Comparison of ENCODE assay signal across 9 mouse cellular contexts in genomic region chr17:56289371-56290331, GRCm38 (mm10). TPM values are rescaled to one million over a fixed set of nuclear protein-coding genes. Genes with fewer than 3 reads are reported as not detected.
DNase-seq lines count a peak whose midpoint lies in the region; ATAC-seq and TF ChIP-seq lines count a peak whose summit lies in the region.
"Had no signal": no experiment of that assay in that cellular context is flagged by ENCODE, and none has a peak within 500 bp of the region (broad histone marks: within the 10 kb centered on the region; RNA-seq: fewer than 3 reads in every experiment).

No protein-coding gene starts in this region.

- H3K4me1 ChIP-seq in embryonic facial prominence, embryonic 15.5 days: peaks cover 43% of the 10 kb centered on the region
- H3K4me1 ChIP-seq in hindbrain, embryonic 10.5 days (replicated peaks): peaks cover 54% of the 10 kb centered on the region
- peaks cover 24% of the 10 kb centered on the region for H3K4me1 ChIP-seq in midbrain, embryonic 15.5 days

- TF ChIP-seq CTCF in C2C12 (IDR thresholded peaks at IDR 0.05; ENCODE audit: control insufficient read depth, insufficient read depth, insufficient read length): no peak

- peaks cover 7% of the 10 kb centered on the region for H3K36me3 ChIP-seq in C2C12 (ENCODE audit: control insufficient read depth, insufficient read depth)
- peaks cover 25% of the 10 kb centered on the region for H3K36me3 ChIP-seq in embryonic facial prominence, embryonic 15.5 days
- H3K36me3 ChIP-seq in hindbrain, embryonic 10.5 days: peaks cover 20% of the 10 kb centered on the region
- no peaks in the 10 kb centered on the region for H3K36me3 ChIP-seq in midbrain, embryonic 15.5 days (replicated peaks)

- H3K79me2 ChIP-seq in C2C12 (ENCODE audit: control insufficient read depth, insufficient read depth): peaks cover 16% of the 10 kb centered on the region

- no peaks in the 10 kb centered on the region for H3K27me3 ChIP-seq in C2C12 (ENCODE audit: control insufficient read depth, insufficient read depth, insufficient read length)
- H3K27me3 ChIP-seq in embryonic facial prominence, embryonic 15.5 days: no peaks in the 10 kb centered on the region
- H3K27me3 ChIP-seq in hindbrain, embryonic 10.5 days (ENCODE audit: insufficient read depth, poor library complexity, severe bottlenecking): no peaks in the 10 kb centered on the region
- H3K27me3 ChIP-seq in midbrain, embryonic 15.5 days (replicated peaks): no peaks in the 10 kb centered on the region

- no peaks in the 10 kb centered on the region for H3K9me3 ChIP-seq in embryonic facial prominence, embryonic 15.5 days (replicated peaks)
- H3K9me3 ChIP-seq in hindbrain, embryonic 10.5 days: no peaks in the 10 kb centered on the region
- H3K9me3 ChIP-seq in midbrain, embryonic 15.5 days: no peaks in the 10 kb centered on the region

- H3K4me2 ChIP-seq in embryonic facial prominence, embryonic 15.5 days (replicated peaks): peak overlapping the region; percentile 75
- H3K4me2 ChIP-seq in midbrain, embryonic 15.5 days: peak overlapping the region; percentile 45

- H3K79me3 ChIP-seq in C2C12 (ENCODE audit: low read depth): no peaks in the 10 kb centered on the region

- under 1% methylated on average over 23 of the region's 23 CpGs for WGBS in embryonic facial prominence, embryonic 15.5 days
- WGBS in hindbrain, embryonic 10.5 days: 2% methylated on average over 23 of the region's 23 CpGs
- 3% methylated on average over 23 of the region's 23 CpGs for WGBS in midbrain, embryonic 15.5 days

- peak; percentile 58 for DNase-seq in Muller cell, postnatal 12 days (ENCODE audit: inconsistent ontology term)
- DNase-seq in hindbrain, embryonic 10.5 days (ENCODE audit: low spot score): peak; percentile 66
- peak; percentile 76 for DNase-seq in liver
- DNase-seq in urinary bladder, postnatal 14 days (ENCODE audit: low spot score): peak; percentile 59
- DNase-seq in cerebellum, postnatal 25 days: no peak

- peak overlapping the region; percentile 60 for H3ac ChIP-seq in C2C12 (ENCODE audit: control insufficient read depth, insufficient read length, low read depth)

- peak overlapping the region; percentile 53 for H3K4me3 ChIP-seq in C2C12 (ENCODE audit: insufficient read depth, poor library complexity, severe bottlenecking)
- peak overlapping the region; percentile 54 for H3K4me3 ChIP-seq in embryonic facial prominence, embryonic 15.5 days (replicated peaks)
- peak overlapping the region; percentile 55 for H3K4me3 ChIP-seq in hindbrain, embryonic 10.5 days
- peak overlapping the region; percentile 25 for H3K4me3 ChIP-seq in midbrain, embryonic 15.5 days

- ATAC-seq in embryonic facial prominence, embryonic 15.5 days (ENCODE audit: insufficient number of reproducible peaks, low FRiP score, low TSS enrichment, low read depth): no peak
- ATAC-seq in midbrain, embryonic 15.5 days (replicated peaks): no peak; the same call in 1 of the 2 replicates

- H3K27ac ChIP-seq in embryonic facial prominence, embryonic 15.5 days (replicated peaks): peak overlapping the region; percentile 97
- peak overlapping the region; percentile 88 for H3K27ac ChIP-seq in hindbrain, embryonic 10.5 days
- H3K27ac ChIP-seq in midbrain, embryonic 15.5 days: peak overlapping the region; percentile 51

- peak overlapping the region; percentile 64 for H3K9ac ChIP-seq in embryonic facial prominence, embryonic 15.5 days
- H3K9ac ChIP-seq in midbrain, embryonic 15.5 days: peak overlapping the region; percentile 15; the same call in 1 of the 2 replicates

TF ChIP-seq in C2C12, 6 proteins besides CTCF, POLR2A, EP300 and RAD21:
- no peak for TF ChIP-seq FOSL1 (IDR thresholded peaks at IDR 0.05; ENCODE audit: insufficient read depth, low read length, poor library complexity, severe bottlenecking)
- peak; percentile 24 for TF ChIP-seq USF1 (IDR thresholded peaks at IDR 0.05; ENCODE audit: low read depth)
- TF ChIP-seq CEBPB (IDR thresholded peaks at IDR 0.05; ENCODE audit: low read depth): peak; percentile 35

RNA-seq across cellular contexts. Expression of gene Plin3, which starts 3.0 kb away (rescaled TPM):
- polyA plus RNA-seq in C2C12 (2012; fragmentation: generic; extraction: Trizol): 27.5 TPM
- 89.5 and 92.6 TPM in 2 replicates for polyA plus RNA-seq in embryonic facial prominence, embryonic 15.5 days (2015; fragmentation: Nextera tagmentation; extraction: Ambion mirVana)
- polyA plus RNA-seq in hindbrain, embryonic 10.5 days (2016; fragmentation: Nextera tagmentation; extraction: Ambion mirVana): 50.9 and 61.6 TPM in 2 replicates
- polyA plus RNA-seq in midbrain, embryonic 15.5 days (2015; fragmentation: Nextera tagmentation; extraction: Ambion mirVana): 12.0 and 13.3 TPM in 2 replicates

RNA-seq across cellular contexts. Expression of gene Arrdc5, which starts 10.4 kb away (rescaled TPM):
- not detected for polyA plus RNA-seq in C2C12 (2012; fragmentation: generic; extraction: Trizol)
- polyA plus RNA-seq in embryonic facial prominence, embryonic 15.5 days (2015; fragmentation: Nextera tagmentation; extraction: Ambion mirVana): 0.33 TPM in 1 of 2 replicates, not detected in the other
- polyA plus RNA-seq in hindbrain, embryonic 10.5 days (2016; fragmentation: Nextera tagmentation; extraction: Ambion mirVana): not detected in 2 replicates
- polyA plus RNA-seq in midbrain, embryonic 15.5 days (2015; fragmentation: Nextera tagmentation; extraction: Ambion mirVana): not detected in 2 replicates
- polyA plus RNA-seq: large intestine, adult 2 months had no signal

RNA-seq across cellular contexts. Expression of gene Ticam1, which starts 13.1 kb away (rescaled TPM):
- 5.8 TPM for polyA plus RNA-seq in C2C12 (2012; fragmentation: generic; extraction: Trizol)
- polyA plus RNA-seq in embryonic facial prominence, embryonic 15.5 days (2015; fragmentation: Nextera tagmentation; extraction: Ambion mirVana): 6.7 and 7.4 TPM in 2 replicates
- 2.4 and 2.6 TPM in 2 replicates for polyA plus RNA-seq in hindbrain, embryonic 10.5 days (2016; fragmentation: Nextera tagmentation; extraction: Ambion mirVana)
- polyA plus RNA-seq in midbrain, embryonic 15.5 days (2015; fragmentation: Nextera tagmentation; extraction: Ambion mirVana): 1.2 and 1.5 TPM in 2 replicates

RNA-seq across cellular contexts. Expression of gene Uhrf1, which starts 13.5 kb away (rescaled TPM):
- polyA plus RNA-seq in C2C12 (2012; fragmentation: generic; extraction: Trizol): 93.0 TPM
- polyA plus RNA-seq in embryonic facial prominence, embryonic 15.5 days (2015; fragmentation: Nextera tagmentation; extraction: Ambion mirVana): 110 and 113 TPM in 2 replicates
- polyA plus RNA-seq in hindbrain, embryonic 10.5 days (2016; fragmentation: Nextera tagmentation; extraction: Ambion mirVana): 196 and 300 TPM in 2 replicates
- polyA plus RNA-seq in midbrain, embryonic 15.5 days (2015; fragmentation: Nextera tagmentation; extraction: Ambion mirVana): 19.2 and 20.8 TPM in 2 replicates

RNA-seq across cellular contexts. Expression of gene Fem1a, which starts 33.0 kb away (rescaled TPM):
- 18.1 TPM for polyA plus RNA-seq in C2C12 (2012; fragmentation: generic; extraction: Trizol)
- 15.0 and 15.4 TPM in 2 replicates for polyA plus RNA-seq in embryonic facial prominence, embryonic 15.5 days (2015; fragmentation: Nextera tagmentation; extraction: Ambion mirVana)
- polyA plus RNA-seq in hindbrain, embryonic 10.5 days (2016; fragmentation: Nextera tagmentation; extraction: Ambion mirVana): 13.3 and 15.5 TPM in 2 replicates
- polyA plus RNA-seq in midbrain, embryonic 15.5 days (2015; fragmentation: Nextera tagmentation; extraction: Ambion mirVana): 20.1 and 20.5 TPM in 2 replicates

Comparison
In these comparisons a context has a peak if more than half of its experiments do, and no peak if none do; other contexts are left out.
1. DNase-seq: peak in Muller cell, postnatal 12 days (single experiment), hindbrain, embryonic 10.5 days (single experiment), liver (single experiment) and urinary bladder, postnatal 14 days (single experiment); none in cerebellum, postnatal 25 days (0 of 2).
2. Peak in every context shown above with its lines, with median percentiles within 50 percentile points of each other: H3K4me3 ChIP-seq and H3K27ac ChIP-seq.